Mouse (Mus musculus): ENCODE measurements at regions not wholly inside any gene's neighbourhood (a gene's known extent, or its start where the extent isn't known, plus 50 kb on each side); places are given as distances from the start of the nearest gene placed in this dataset.

GRCm38 (mm10) chr5:44416844-44417589, 190.6 kb upstream of the Tapt1 start:
- 84% methylated on average over 4 of the region's 4 CpGs for WGBS
- DNase-seq (ENCODE audit: low spot score) = no peak
- no peaks in the 10 kb centered on the region for H3K27me3 ChIP-seq (ENCODE audit: insufficient read depth, poor library complexity, severe bottlenecking)
- no peaks in the 10 kb centered on the region for H3K4me1 ChIP-seq (replicated peaks)
- H3K36me3 ChIP-seq = no peaks in the 10 kb centered on the region
- no peak overlapping the region for H3K4me3 ChIP-seq
- H3K27ac ChIP-seq = no peak overlapping the region
- no peaks in the 10 kb centered on the region for H3K9me3 ChIP-seq

DNA sequence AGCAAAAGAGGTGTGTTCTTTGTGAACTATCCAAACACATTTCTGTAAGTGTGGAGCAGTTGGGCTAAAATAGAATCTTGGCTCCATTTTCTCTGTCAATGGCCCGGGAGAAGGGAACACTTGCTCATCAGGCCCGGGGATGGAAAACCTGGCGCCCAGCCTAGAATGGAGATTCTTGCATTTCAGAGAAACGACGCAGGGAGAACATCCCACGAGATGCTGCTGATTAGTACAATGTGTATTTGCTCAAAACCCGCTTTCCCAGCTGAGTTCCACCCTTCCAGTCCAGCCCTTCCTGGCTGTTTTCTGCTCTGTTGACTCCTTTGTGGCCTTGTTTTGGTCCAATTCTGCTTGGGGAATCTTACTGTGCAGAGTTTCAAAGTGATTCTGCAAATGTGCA, 188.0 kb upstream of the Tapt1 start:
- no peaks in the 10 kb centered on the region for H3K9me3 ChIP-seq
- WGBS = 75% methylated on average over 7 of the region's 7 CpGs
- H3K27ac ChIP-seq = no peak overlapping the region
- no peak for DNase-seq (ENCODE audit: low spot score)
- no peak overlapping the region for H3K4me3 ChIP-seq
- no peaks in the 10 kb centered on the region for H3K27me3 ChIP-seq (ENCODE audit: insufficient read depth, poor library complexity, severe bottlenecking)
- H3K4me1 ChIP-seq (replicated peaks) = no peaks in the 10 kb centered on the region
- no peaks in the 10 kb centered on the region for H3K36me3 ChIP-seq

- H3K27me3 ChIP-seq (ENCODE audit: insufficient read depth, poor library complexity, severe bottlenecking) = no peaks in the 10 kb centered on the region
- no peak overlapping the region for H3K4me3 ChIP-seq
- H3K36me3 ChIP-seq = no peaks in the 10 kb centered on the region
- no peaks in the 10 kb centered on the region for H3K9me3 ChIP-seq
- DNase-seq (ENCODE audit: low spot score) = no peak
- no peaks in the 10 kb centered on the region for H3K4me1 ChIP-seq (replicated peaks)
- WGBS = 83% methylated on average over 6 of the region's 6 CpGs
- H3K27ac ChIP-seq = no peak overlapping the region
Measured at GRCm38 (mm10) chr5:44403300-44403699, 176.9 kb upstream of the Tapt1 start.

- Histone ChIP-seq H3K9me3 (no peaks in the 10 kb centered on the region), H3K27me3 (ENCODE audit: insufficient read depth, poor library complexity, severe bottlenecking) (no peaks in the 10 kb centered on the region), H3K36me3 (no peaks in the 10 kb centered on the region), H3K27ac (no peak overlapping the region), H3K4me3 (no peak overlapping the region), H3K4me1 (replicated peaks) (no peaks in the 10 kb centered on the region)
- WGBS = 82% methylated on average over 8 of the region's 8 CpGs
- no peak for DNase-seq (ENCODE audit: low spot score)
Measured at GRCm38 (mm10) chr5:44400573-44401332, 174.3 kb upstream of the Tapt1 start.

GRCm38 (mm10) chr5:44387237-44387810, 160.9 kb upstream of the Tapt1 start:
- Histone ChIP-seq H3K9me3 (no peaks in the 10 kb centered on the region), H3K27ac (no peak overlapping the region), H3K4me3 (no peak overlapping the region), H3K27me3 (ENCODE audit: insufficient read depth, poor library complexity, severe bottlenecking) (no peaks in the 10 kb centered on the region), H3K36me3 (no peaks in the 10 kb centered on the region), H3K4me1 (replicated peaks) (peaks cover 12% of the 10 kb centered on the region)
- WGBS = 55% methylated on average over 6 of the region's 6 CpGs
- DNase-seq (ENCODE audit: low spot score) = no peak

GRCm38 (mm10) chr5:44386176-44386575, 159.8 kb upstream of the Tapt1 start:
- DNase-seq (ENCODE audit: low spot score) = peak; percentile 38
- Histone ChIP-seq H3K36me3 (no peaks in the 10 kb centered on the region), H3K27ac (no peak overlapping the region), H3K4me1 (replicated peaks) (peaks cover 12% of the 10 kb centered on the region), H3K27me3 (ENCODE audit: insufficient read depth, poor library complexity, severe bottlenecking) (no peaks in the 10 kb centered on the region), H3K9me3 (no peaks in the 10 kb centered on the region), H3K4me3 (no peak overlapping the region)
- 38% methylated on average over 6 of the region's 6 CpGs for WGBS

DNA sequence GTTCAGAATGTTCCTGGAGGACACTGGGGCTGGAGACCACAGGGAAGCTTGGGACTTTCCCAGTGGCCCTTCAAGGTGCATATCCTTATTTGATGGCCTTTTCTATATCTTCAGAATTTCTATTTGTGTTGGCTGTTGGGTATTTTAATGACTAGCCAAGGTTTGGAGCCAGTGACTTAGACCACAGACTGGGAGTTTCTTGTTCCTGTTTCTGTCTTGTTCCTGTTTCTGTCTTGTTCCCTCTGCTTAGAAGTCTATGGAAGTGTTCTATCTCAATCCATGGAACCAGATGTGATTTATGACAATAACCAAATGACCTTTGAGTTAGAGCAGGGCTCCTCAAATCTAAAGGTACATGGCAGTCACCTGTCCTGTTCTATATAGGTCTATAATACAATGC, 156.6 kb upstream of the Tapt1 start:
- DNase-seq (ENCODE audit: low spot score) = no peak
- Histone ChIP-seq H3K4me1 (replicated peaks) (peaks cover 12% of the 10 kb centered on the region), H3K9me3 (no peaks in the 10 kb centered on the region), H3K36me3 (no peaks in the 10 kb centered on the region), H3K27me3 (ENCODE audit: insufficient read depth, poor library complexity, severe bottlenecking) (no peaks in the 10 kb centered on the region), H3K27ac (no peak overlapping the region), H3K4me3 (no peak overlapping the region)

- Histone ChIP-seq H3K9me3 (no peaks in the 10 kb centered on the region), H3K4me1 (replicated peaks) (no peaks in the 10 kb centered on the region), H3K27me3 (ENCODE audit: insufficient read depth, poor library complexity, severe bottlenecking) (no peaks in the 10 kb centered on the region), H3K27ac (no peak overlapping the region), H3K36me3 (no peaks in the 10 kb centered on the region), H3K4me3 (no peak overlapping the region)
- no peak for DNase-seq (ENCODE audit: low spot score)
- WGBS = 37% methylated on average over 4 of the region's 4 CpGs
Measured at GRCm38 (mm10) chr5:44370006-44370405, 143.6 kb upstream of the Tapt1 start.

DNA sequence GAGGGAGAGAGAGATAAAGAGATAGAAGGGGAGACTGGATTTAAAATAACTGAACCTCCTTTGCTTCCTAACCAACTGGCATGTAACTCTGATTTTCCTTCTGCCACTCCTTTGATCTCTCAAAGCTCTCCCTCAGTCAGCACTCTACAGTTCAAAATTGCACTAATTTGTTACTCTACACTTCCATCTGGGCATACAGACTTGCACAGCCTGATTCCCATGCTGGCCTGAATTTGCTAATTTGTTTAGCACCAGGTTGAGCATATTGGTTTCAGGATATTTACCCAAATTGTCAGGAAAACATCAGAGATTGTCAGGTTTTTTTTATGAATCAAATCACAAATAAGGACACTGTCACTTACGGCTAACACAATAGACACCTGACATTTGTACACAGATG, 125.9 kb upstream of the Tapt1 start:
- WGBS = 94% methylated on average over 1 of the region's 1 CpGs

DNA sequence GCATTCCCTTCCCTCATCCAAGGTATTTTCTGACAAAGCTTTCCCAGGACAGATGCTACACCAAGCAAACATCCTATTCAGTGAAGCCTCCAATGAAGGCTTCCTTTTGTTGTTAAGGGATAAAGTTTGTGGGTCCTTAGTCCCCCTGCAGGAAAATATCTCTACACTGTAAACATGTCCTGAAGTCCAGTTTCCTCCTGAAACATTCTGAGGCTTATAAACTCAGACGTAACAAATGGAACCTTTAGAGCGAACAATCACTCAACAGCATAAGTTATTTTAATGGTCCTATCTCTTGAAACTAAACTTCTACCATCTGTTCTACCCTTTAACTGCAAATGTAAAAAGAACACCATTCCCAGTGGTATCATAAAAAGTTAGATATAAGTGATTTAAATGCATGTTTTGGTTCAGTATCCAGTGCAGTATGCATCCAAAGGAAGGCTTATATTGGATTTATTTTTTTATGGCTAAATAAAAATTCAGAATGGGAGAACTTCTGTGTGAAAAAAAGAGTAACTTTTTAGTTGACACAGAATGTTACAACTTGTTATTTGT, 115.1 kb upstream of the Tapt1 start:
- Histone ChIP-seq H3K9me3 (no peaks in the 10 kb centered on the region), H3K36me3 (no peaks in the 10 kb centered on the region), H3K27me3 (ENCODE audit: insufficient read depth, poor library complexity, severe bottlenecking) (no peaks in the 10 kb centered on the region), H3K27ac (no peak overlapping the region), H3K4me1 (replicated peaks) (no peaks in the 10 kb centered on the region), H3K4me3 (no peak overlapping the region)
- WGBS = 97% methylated on average over 2 of the region's 2 CpGs
- no peak for DNase-seq (ENCODE audit: low spot score)

More for the DNA sequence above, 125.9 kb upstream of the Tapt1 start:
- Histone ChIP-seq H3K9me3 (no peaks in the 10 kb centered on the region), H3K27ac (no peak overlapping the region), H3K4me1 (replicated peaks) (no peaks in the 10 kb centered on the region), H3K4me3 (no peak overlapping the region), H3K36me3 (no peaks in the 10 kb centered on the region), H3K27me3 (ENCODE audit: insufficient read depth, poor library complexity, severe bottlenecking) (no peaks in the 10 kb centered on the region)
- no peak for DNase-seq (ENCODE audit: low spot score)

GRCm38 (mm10) chr5:44338662-44339061, 112.2 kb upstream of the Tapt1 start:
- Histone ChIP-seq H3K4me3 (no peak overlapping the region), H3K27me3 (ENCODE audit: insufficient read depth, poor library complexity, severe bottlenecking) (no peaks in the 10 kb centered on the region), H3K27ac (no peak overlapping the region), H3K4me1 (replicated peaks) (no peaks in the 10 kb centered on the region), H3K9me3 (no peaks in the 10 kb centered on the region), H3K36me3 (no peaks in the 10 kb centered on the region)
- WGBS = 93% methylated on average over 4 of the region's 4 CpGs
- DNase-seq (ENCODE audit: low spot score) = no peak

DNA sequence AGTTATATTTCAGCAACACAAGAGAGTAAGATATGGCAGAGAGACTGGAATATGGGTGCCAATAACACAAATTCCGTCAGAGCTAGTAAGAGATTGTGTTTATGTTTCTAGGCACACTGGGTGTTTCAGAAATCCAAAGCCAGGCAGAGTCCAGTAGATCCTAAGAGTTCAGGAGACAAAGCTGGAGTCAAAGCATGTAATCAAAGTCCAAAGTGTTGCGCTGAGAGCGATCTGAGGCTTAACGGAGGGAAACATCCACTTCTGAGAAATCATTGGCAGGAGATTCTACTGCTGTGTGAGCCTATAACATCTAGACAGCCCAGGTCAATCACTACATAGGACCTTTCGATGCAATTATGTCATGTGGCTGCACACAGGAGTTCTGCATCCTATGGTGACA, 109.3 kb upstream of the Tapt1 start:
- Histone ChIP-seq H3K4me1 (replicated peaks) (no peaks in the 10 kb centered on the region), H3K36me3 (no peaks in the 10 kb centered on the region), H3K27me3 (ENCODE audit: insufficient read depth, poor library complexity, severe bottlenecking) (no peaks in the 10 kb centered on the region), H3K9me3 (no peaks in the 10 kb centered on the region), H3K4me3 (no peak overlapping the region), H3K27ac (no peak overlapping the region)
- 92% methylated on average over 5 of the region's 5 CpGs for WGBS
- DNase-seq (ENCODE audit: low spot score) = no peak

- no peaks in the 10 kb centered on the region for H3K27me3 ChIP-seq (ENCODE audit: insufficient read depth, poor library complexity, severe bottlenecking)
- no peak overlapping the region for H3K4me3 ChIP-seq
- H3K36me3 ChIP-seq = no peaks in the 10 kb centered on the region
- no peak for DNase-seq (ENCODE audit: low spot score)
- H3K27ac ChIP-seq = no peak overlapping the region
- no peaks in the 10 kb centered on the region for H3K9me3 ChIP-seq
- H3K4me1 ChIP-seq (replicated peaks) = no peaks in the 10 kb centered on the region
- 89% methylated on average over 1 of the region's 1 CpGs for WGBS
Measured at GRCm38 (mm10) chr5:44319626-44320025, 93.2 kb upstream of the Tapt1 start.

Measured in hindbrain, embryonic 10.5 days (tissue).